Mouse (Mus musculus) MEL (cell line): ENCODE measurements around the gene Mthfd1l. TPM values are rescaled to one million over a fixed set of nuclear protein-coding genes. Genes with fewer than 3 reads are reported as not detected.
A peak's percentile ranks its signal among the peaks of the same experiment; 100 is the strongest.

Experiments
- DNase-seq: peaks from one replicate; pipeline ENCODE4 v3.0.0; 2011; ENCODE audit warnings: low read depth, low spot score
- H3K27ac ChIP-seq: 2 replicates; pipeline ENCODE4 v1.5.1; 2012; ENCODE audit warnings: low read depth, mild to moderate bottlenecking, control low read depth, low read length, moderate library complexity; ENCODE audit not compliant: control insufficient read depth
- H3K27me3 ChIP-seq, 2 experiments: fragments of 150-350 bp in 1 of 2; sonication (generic) in 1 of 2; 2 replicates each; pipeline ENCODE4 v1.6.1; 2012; ENCODE audit warnings: low read length in 2 of 2, mild to moderate bottlenecking in 2 of 2, improper control_type of control experiment in 1 of 2, moderate library complexity in 1 of 2; ENCODE audit not compliant: insufficient read depth in 2 of 2, control insufficient read depth in 1 of 2
- H3K36me3 ChIP-seq, 2 experiments: 2 replicates each; pipeline ENCODE4 v1.6.1; 2012 to 2014; ENCODE audit warnings: low read length in 2 of 2, improper control_type of control experiment in 1 of 2, inconsistent platforms in 1 of 2, mild to moderate bottlenecking in 1 of 2; ENCODE audit not compliant: insufficient read depth in 2 of 2, control insufficient read depth in 1 of 2
- H3K4me1 ChIP-seq, 2 experiments: fragments of 150-350 bp in 1 of 2; sonication (generic) in 1 of 2; 2 replicates each; pipeline ENCODE4 v1.6.1; 2012; ENCODE audit warnings: low read length in 2 of 2, improper control_type of control experiment in 1 of 2, mild to moderate bottlenecking in 1 of 2; ENCODE audit not compliant: insufficient read depth in 2 of 2, control insufficient read depth in 1 of 2
- H3K4me3 ChIP-seq, 2 experiments: fragments of 150-350 bp in 1 of 2; sonication (generic) in 1 of 2; 2 replicates each; pipeline ENCODE4 v1.5.1; 2012; ENCODE audit warnings: low read depth in 2 of 2, low read length in 2 of 2, mild to moderate bottlenecking in 2 of 2, moderate library complexity in 2 of 2, control low read depth in 1 of 2, improper control_type of control experiment in 1 of 2; ENCODE audit not compliant: control insufficient read depth in 1 of 2, insufficient read depth in 1 of 2
- H3K79me2 ChIP-seq: 2 replicates; pipeline ENCODE4 v1.6.1; 2012; ENCODE audit warnings: mild to moderate bottlenecking, low read length, moderate library complexity; ENCODE audit not compliant: control insufficient read depth, poor library complexity, insufficient read depth
- H3K9ac ChIP-seq: 2 replicates; pipeline ENCODE4 v1.6.1; 2012; ENCODE audit warnings: low read depth, mild to moderate bottlenecking, control low read depth, low read length, moderate library complexity; ENCODE audit not compliant: control insufficient read depth, poor library complexity, severe bottlenecking
- H3K9me3 ChIP-seq: fragments of 150-350 bp; sonication (generic); replicated peaks from 2 replicates; pipeline ENCODE4 v1.6.1; 2012; ENCODE audit warnings: mild to moderate bottlenecking, low read length, improper control_type of control experiment, moderate library complexity; ENCODE audit not compliant: insufficient read depth
- CHD2 ChIP-seq: IDR thresholded peaks from 2 replicates; pipeline ENCODE4 v1.6.1; 2011; ENCODE audit warnings: low read length, improper control_type of control experiment
- CTCF ChIP-seq, 3 experiments: IDR thresholded peaks in 2 of 3; conservative IDR thresholded peaks in 1 of 3; 2 replicates each; pipeline ENCODE4 v1.5.1; 2011 to 2012; ENCODE audit warnings: low read length in 3 of 3, low read depth in 2 of 3, mild to moderate bottlenecking in 2 of 3, improper control_type of control experiment in 1 of 3, inconsistent platforms in 1 of 3, mixed read lengths in 1 of 3, moderate library complexity in 1 of 3; ENCODE audit not compliant: control insufficient read depth in 1 of 3, insufficient read depth in 1 of 3, poor library complexity in 1 of 3, severe bottlenecking in 1 of 3
- ELF1 ChIP-seq: IDR thresholded peaks from 2 replicates; pipeline ENCODE4 v1.6.1; 2014; ENCODE audit warnings: low read depth, mild to moderate bottlenecking, inconsistent platforms, low read length, improper control_type of control experiment, moderate library complexity
- GABPA ChIP-seq: IDR thresholded peaks from 2 replicates; pipeline ENCODE4 v1.6.1; 2012; ENCODE audit warnings: low read depth, mild to moderate bottlenecking, inconsistent platforms, low read length, improper control_type of control experiment, moderate library complexity
- MAZ ChIP-seq: IDR thresholded peaks from 2 replicates; pipeline ENCODE4 v1.6.1; 2012; ENCODE audit warnings: low read depth, mild to moderate bottlenecking, inconsistent platforms, low read length, improper control_type of control experiment
- MXI1 ChIP-seq: IDR thresholded peaks from 2 replicates; pipeline ENCODE4 v1.6.1; 2011; ENCODE audit warnings: mild to moderate bottlenecking, low read depth, low read length, improper control_type of control experiment
- NELFE ChIP-seq: IDR thresholded peaks from 2 replicates; pipeline ENCODE4 v1.6.1; 2011; ENCODE audit warnings: low read depth, low read length, improper control_type of control experiment
- POLR2AphosphoS2 ChIP-seq: IDR thresholded peaks from 2 replicates; pipeline ENCODE4 v1.6.1; 2011; ENCODE audit warnings: low read length, improper control_type of control experiment
- RAD21 ChIP-seq: IDR thresholded peaks from 2 replicates; pipeline ENCODE4 v1.6.1; 2011; ENCODE audit warnings: mild to moderate bottlenecking, low read depth, low read length, improper control_type of control experiment
- SMC3 ChIP-seq: IDR thresholded peaks from 2 replicates; pipeline ENCODE4 v1.6.1; 2011; ENCODE audit warnings: low read depth, low read length, improper control_type of control experiment
- TCF12 ChIP-seq: IDR thresholded peaks from 2 replicates; pipeline ENCODE4 v1.6.1; 2014; ENCODE audit warnings: low read depth, mild to moderate bottlenecking, inconsistent platforms, low read length, improper control_type of control experiment, moderate library complexity
- UBTF ChIP-seq: IDR thresholded peaks from 2 replicates; pipeline ENCODE4 v1.6.1; 2012; ENCODE audit warnings: low read depth, mild to moderate bottlenecking, inconsistent platforms, low read length, improper control_type of control experiment, moderate library complexity, borderline replicate concordance; ENCODE audit not compliant: insufficient read depth
- ZKSCAN1 ChIP-seq: IDR thresholded peaks from 2 replicates; pipeline ENCODE4 v1.6.1; 2012; ENCODE audit warnings: low read depth, mild to moderate bottlenecking, inconsistent platforms, low read length, improper control_type of control experiment, moderate library complexity
- ZMIZ1 ChIP-seq: IDR thresholded peaks from 2 replicates; pipeline ENCODE4 v1.6.1; 2012; ENCODE audit warnings: low read depth, mild to moderate bottlenecking, inconsistent platforms, low read length, improper control_type of control experiment, moderate library complexity
- polyA plus RNA-seq, 2 experiments: library from polyadenylated mRNA; stranded (reverse) in 1 of 2; unstranded in 1 of 2; fragments of >175 nt in 1 of 2; fragments of >200 nt in 1 of 2; gene quantifications; 2 replicates each; pipeline versions ENCODE4 v1.2.1 to v1.2.4; 2012; ENCODE audit warnings: low replicate concordance in 2 of 2, low read depth in 1 of 2; ENCODE audit not compliant: insufficient read length in 2 of 2, insufficient read depth in 1 of 2, missing spikeins in 1 of 2
- total RNA-seq: library from RNA; depleted of rRNA; stranded (reverse); fragments of 300-350 nt; gene quantifications from 2 replicates; pipeline ENCODE4 v1.2.3, GENCODE M21; 2012

Gene Mthfd1l
- total and polyA plus RNA-seq, 3 experiments, result 43.1 to 1,097 (median 83.0) TPM

DNA sequence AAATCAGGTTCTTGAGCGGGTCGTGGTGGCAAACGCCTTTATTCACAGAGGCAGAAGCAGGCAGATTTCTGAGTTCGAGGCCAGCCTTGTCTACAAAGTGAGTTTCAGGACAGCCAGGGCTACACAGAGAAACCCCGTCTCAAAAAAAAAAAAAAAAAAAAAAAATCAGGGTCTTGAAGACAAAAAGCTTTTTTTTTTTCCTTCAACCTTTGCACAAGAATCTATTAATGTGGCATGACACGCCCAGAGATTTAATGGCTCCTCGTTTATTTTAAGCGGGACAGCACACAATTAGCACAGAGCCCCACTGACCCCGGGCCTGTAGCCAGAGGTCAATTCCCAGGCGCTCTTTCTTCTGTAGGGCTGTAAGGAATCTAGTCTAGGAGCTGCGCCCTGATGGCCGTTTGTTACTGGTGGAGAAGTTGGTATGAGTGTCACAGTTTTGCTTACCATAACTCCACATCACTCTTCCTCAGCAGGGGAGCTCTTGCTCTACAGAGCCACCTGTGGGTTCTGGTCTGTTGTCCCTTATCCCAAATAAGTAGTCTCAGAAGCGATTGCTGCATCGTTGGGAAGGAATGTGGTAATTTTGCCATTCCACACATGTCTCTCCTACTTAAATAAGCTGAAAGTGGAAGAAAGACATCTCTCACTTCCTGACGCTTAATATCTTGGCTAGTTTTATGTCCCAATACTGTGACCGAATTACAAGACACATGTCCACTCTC lies 172.3 kb downstream of the Mthfd1l start:
- H3K27me3 ChIP-seq, result no peaks in the 10 kb centered on the region
- H3K4me3 ChIP-seq, result no peak overlapping the region
- no peaks in the 10 kb centered on the region for H3K79me2 ChIP-seq
- H3K9me3 ChIP-seq, result no peaks in the 10 kb centered on the region
- DNase-seq, result no peak
- peaks cover 0 to 2% of the 10 kb centered on the region in 2 experiments; a peak in 1 of 4 replicates for H3K36me3 ChIP-seq
- no peak overlapping the region for H3K27ac ChIP-seq
- H3K9ac ChIP-seq, result no peak overlapping the region
- H3K4me1 ChIP-seq, result no peaks in the 10 kb centered on the region
- TF ChIP-seq MAZ (no peak), TCF12 (no peak), CTCF (IDR thresholded peaks at IDR 0.05 in 2 of 3, conservative IDR thresholded peaks at IDR 0.05 in 1 of 3; ENCODE audit: control insufficient read depth in 1 of 3, insufficient read depth in 1 of 3, low read depth in 2 of 3, low read length in 3 of 3, poor library complexity in 1 of 3, severe bottlenecking in 1 of 3) (no peak), UBTF (no peak)

DNA sequence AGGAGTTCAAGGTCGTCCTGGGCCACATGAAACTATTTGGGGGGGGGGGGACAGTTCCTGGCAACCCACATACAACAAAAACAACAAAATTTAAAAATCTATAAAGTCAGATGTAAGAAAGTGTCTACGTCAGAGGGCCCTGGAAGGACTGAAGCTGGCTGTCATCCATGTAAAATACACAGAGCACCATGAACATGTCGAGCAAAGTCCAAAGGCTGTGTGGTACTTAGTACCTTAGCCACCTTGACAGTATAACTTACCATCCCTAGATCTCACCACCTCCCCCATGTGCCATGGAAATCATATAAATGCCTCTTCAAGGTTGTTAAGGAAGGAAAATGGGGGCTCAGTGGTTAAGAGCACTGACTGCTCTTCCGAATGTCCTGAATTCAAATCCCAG lies 174.0 kb downstream of the Mthfd1l start:
- no peak overlapping the region for H3K4me3 ChIP-seq
- no peaks in the 10 kb centered on the region for H3K4me1 ChIP-seq

DNA sequence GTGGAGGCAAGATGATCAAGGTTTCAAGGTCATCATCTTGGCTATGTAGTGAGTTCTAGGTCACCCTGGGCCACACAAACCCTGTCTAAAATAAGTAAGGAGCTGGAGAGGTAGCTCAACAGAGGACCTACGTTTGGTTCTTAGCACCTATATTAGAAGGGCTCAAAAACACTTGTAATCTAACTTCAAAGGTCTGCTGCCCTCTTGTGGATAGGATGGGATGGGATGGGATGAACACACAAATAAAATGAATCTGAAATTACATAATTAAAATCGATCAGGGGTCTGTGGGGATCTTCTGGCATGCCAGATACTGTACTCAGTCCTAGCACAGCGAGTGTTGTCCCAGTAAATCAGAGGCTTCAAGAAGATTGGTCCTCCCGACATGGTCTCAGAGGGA lies 178.2 kb downstream of the Mthfd1l start:
- Histone ChIP-seq H3K9ac (no peak overlapping the region), H3K27ac (no peak overlapping the region), H3K27me3 (no peaks in the 10 kb centered on the region), H3K4me3 (no peak overlapping the region), H3K4me1 (no peaks in the 10 kb centered on the region), H3K9me3 (no peaks in the 10 kb centered on the region), H3K79me2 (no peaks in the 10 kb centered on the region), H3K36me3 (peaks cover 0 to 4% of the 10 kb centered on the region in 2 experiments; a peak in 2 of 4 replicates)
- TF ChIP-seq ZKSCAN1 (no peak), SMC3 (peak; percentile 59), CTCF (IDR thresholded peaks at IDR 0.05 in 2 of 3, conservative IDR thresholded peaks at IDR 0.05 in 1 of 3; ENCODE audit: control insufficient read depth in 1 of 3, insufficient read depth in 1 of 3, low read depth in 2 of 3, low read length in 3 of 3, poor library complexity in 1 of 3, severe bottlenecking in 1 of 3) (peak; percentile 2 to 54 (median 17); a peak in 3 of 6 replicates), RAD21 (peak; percentile 45)
- DNase-seq, result peak; percentile 49

More for the DNA sequence above, 174.0 kb downstream of the Mthfd1l start:
- no peak for DNase-seq
- Histone ChIP-seq H3K27ac (no peak overlapping the region), H3K36me3 (peaks cover 0 to 2% of the 10 kb centered on the region in 2 experiments; a peak in 1 of 4 replicates), H3K27me3 (no peaks in the 10 kb centered on the region)
- no peak for TF ChIP-seq NELFE
- no peak for TF ChIP-seq CHD2
- TF ChIP-seq GABPA, result no peak
- no peak for TF ChIP-seq ZMIZ1
- no peak for TF ChIP-seq MXI1
- TF ChIP-seq POLR2AphosphoS2, result no peak
- TF ChIP-seq TCF12, result no peak
- TF ChIP-seq ELF1, result no peak
- TF ChIP-seq, all 39 proteins: peak for 0
- Histone ChIP-seq H3K79me2 (no peaks in the 10 kb centered on the region), H3K9ac (no peak overlapping the region), H3K9me3 (no peaks in the 10 kb centered on the region)
